Comparison of ENCODE assay signal across 10 mouse cellular contexts in the genomic region with DNA sequence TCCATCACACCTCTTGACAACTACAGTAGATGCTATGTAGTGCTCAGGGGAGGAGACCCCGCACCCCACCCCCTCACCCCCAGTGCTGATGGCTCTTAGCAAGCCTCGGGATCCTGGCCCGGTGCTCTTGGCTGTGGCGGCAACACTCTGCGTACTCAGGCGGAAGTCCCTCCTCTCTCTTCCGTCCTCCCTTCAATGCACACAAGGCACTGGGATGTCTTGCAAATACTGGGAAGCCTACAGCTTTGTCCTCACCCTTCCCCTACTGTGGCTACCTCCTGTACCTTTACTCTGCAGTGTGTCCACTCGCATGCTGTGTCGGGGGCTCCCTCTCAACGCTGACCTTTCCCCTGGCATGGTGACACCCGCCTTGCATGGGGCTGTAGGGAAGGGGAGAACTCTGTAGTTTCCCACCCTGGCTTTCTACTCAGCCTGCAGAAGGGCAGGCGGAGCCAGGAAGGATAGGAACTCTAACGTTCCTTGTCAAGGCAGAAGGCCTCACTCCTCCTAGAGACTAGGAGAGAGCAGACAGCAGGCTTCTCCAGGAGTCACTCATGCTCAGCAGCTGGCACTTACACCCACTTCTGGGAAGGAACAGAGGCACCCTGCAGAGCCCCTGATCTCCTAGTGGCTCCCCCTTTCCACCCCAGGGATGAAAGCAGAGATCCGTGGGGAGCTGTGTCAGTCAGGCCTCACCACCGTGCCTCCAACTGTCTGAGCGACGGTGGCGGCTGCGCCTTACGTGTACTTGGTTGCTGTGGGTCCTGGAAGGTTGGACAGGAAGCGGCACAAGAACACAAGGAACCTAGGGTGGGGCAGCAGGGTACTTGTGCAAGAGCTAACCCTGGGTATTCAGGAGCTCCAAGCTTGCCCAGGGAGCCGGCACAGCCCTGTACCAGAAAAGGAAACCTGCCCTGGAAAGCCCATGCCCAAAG. TPM values are rescaled to one million over a fixed set of nuclear protein-coding genes. Genes with fewer than 3 reads are reported as not detected.
DNase-seq lines count a peak whose midpoint lies in the region; ATAC-seq lines count a peak whose summit lies in the region.
"Had no signal": no experiment of that assay in that cellular context is flagged by ENCODE, and none has a peak within 500 bp of the region (broad histone marks: within the 10 kb centered on the region; RNA-seq: fewer than 3 reads in every experiment).

No protein-coding gene starts in this region.

- no peak for ATAC-seq in heart, embryonic 16.5 days (replicated peaks; ENCODE audit: extremely low read depth, insufficient read depth, low FRiP score)
- peak; percentile 48 for ATAC-seq in common myeloid progenitor, adult 5-6 weeks (replicated peaks; ENCODE audit: low read depth, poor library complexity, severe bottlenecking)
- peak; percentile 61 for ATAC-seq in megakaryocyte progenitor cell, adult 5-6 weeks (replicated peaks; ENCODE audit: poor library complexity)

- H3K9me3 ChIP-seq in heart, embryonic 16.5 days (replicated peaks; ENCODE audit: control insufficient read depth, low read length) = no peaks in the 10 kb centered on the region; the same call in 1 of the 2 replicates
- H3K9me3 ChIP-seq: embryonic facial prominence, embryonic 13.5 days had no signal

- intact Hi-C loops in heart, postnatal 10 days (cut with DNase I) = no loop called here

- H3K4me3 ChIP-seq in heart, embryonic 16.5 days (ENCODE audit: low read length) = peak overlapping the region; percentile 32
- H3K4me3 ChIP-seq: embryonic facial prominence, embryonic 13.5 days had no signal

- no peaks in the 10 kb centered on the region for H3K27me3 ChIP-seq in heart, embryonic 16.5 days (ENCODE audit: control insufficient read depth, insufficient read depth, low read length)
- H3K27me3 ChIP-seq: embryonic facial prominence, embryonic 13.5 days had no signal

- H3K27ac ChIP-seq in heart, embryonic 16.5 days (ENCODE audit: low read length) = no peak overlapping the region
- H3K27ac ChIP-seq: embryonic facial prominence, embryonic 13.5 days had no signal

- no peaks in the 10 kb centered on the region for H3K36me3 ChIP-seq in heart, embryonic 16.5 days (ENCODE audit: control insufficient read depth, insufficient read depth)
- H3K36me3 ChIP-seq: embryonic facial prominence, embryonic 13.5 days had no signal

- DNase-seq in heart, postnatal 10 days = no peak
- peak; percentile 60 for DNase-seq in CD4-positive helper T cell, adult 2 months (ENCODE audit: low read depth, low spot score)
- no peak for DNase-seq in Muller cell, postnatal 12 days (ENCODE audit: inconsistent ontology term)
- DNase-seq in heart, postnatal 4 days = no peak
- no peak for DNase-seq in gastrocnemius, postnatal 10 days
- DNase-seq: midbrain, embryonic 14.5 days had no signal

- H3K4me2 ChIP-seq in heart, embryonic 16.5 days (ENCODE audit: low read depth, low read length) = peak overlapping the region; percentile 1; the same call in 1 of the 2 replicates
- H3K4me2 ChIP-seq: embryonic facial prominence, embryonic 13.5 days had no signal

- 70% methylated on average over 22 of the region's 22 CpGs for WGBS in heart, embryonic 16.5 days

- no peak overlapping the region; the same call in 1 of the 2 replicates for H3K9ac ChIP-seq in heart, embryonic 16.5 days (ENCODE audit: low read length)
- H3K9ac ChIP-seq: embryonic facial prominence, embryonic 13.5 days had no signal

- no peaks in the 10 kb centered on the region for H3K4me1 ChIP-seq in heart, embryonic 16.5 days (ENCODE audit: control insufficient read depth, insufficient read depth, low read length)
- H3K4me1 ChIP-seq: embryonic facial prominence, embryonic 13.5 days had no signal

RNA-seq across cellular contexts. Expression of a gene that starts 28.5 kb away (rescaled TPM):
- polyA plus RNA-seq in heart, embryonic 16.5 days (2015; fragmentation: Nextera tagmentation; extraction: Ambion mirVana) = 1.9 and 2.0 TPM in 2 replicates
- total RNA-seq in heart, postnatal 10 days (2021) = 1 to 10 TPM; 1.3 to 1.4 TPM
- 0.41 TPM in 1 of 2 replicates, not detected in the other for total RNA-seq in common myeloid progenitor, adult 5-6 weeks (2017)
- 0.39 and 0.72 TPM in 2 replicates for total RNA-seq in megakaryocyte progenitor cell, adult 5-6 weeks (2015)
- 0.12 and 0.14 TPM in 2 replicates for total RNA-seq in megakaryocyte progenitor cell, adult 5-6 weeks (2017)
- 1 to 10 TPM; 1.5 to 2.6 TPM for total RNA-seq in heart, postnatal 4 days (2021)
- total RNA-seq in gastrocnemius, postnatal 10 days (2021) = 1 to 10 TPM; 1.2 to 1.8 TPM

RNA-seq across cellular contexts. Expression of a gene that starts 29.7 kb away (rescaled TPM):
- 11.3 and 21.7 TPM in 2 replicates for polyA plus RNA-seq in heart, embryonic 16.5 days (2015; fragmentation: Nextera tagmentation; extraction: Ambion mirVana)
- total RNA-seq in heart, postnatal 10 days (2021) = 1 to 10 TPM; 2.4 to 2.7 TPM
- 59.8 and 61.7 TPM in 2 replicates for total RNA-seq in common myeloid progenitor, adult 5-6 weeks (2017)
- 39.8 and 46.3 TPM in 2 replicates for total RNA-seq in megakaryocyte progenitor cell, adult 5-6 weeks (2015)
- total RNA-seq in megakaryocyte progenitor cell, adult 5-6 weeks (2017) = 75.2 and 84.8 TPM in 2 replicates
- total RNA-seq in heart, postnatal 4 days (2021) = 1 to 10 TPM; 2.3 to 2.4 TPM
- total RNA-seq in gastrocnemius, postnatal 10 days (2021) = 1 to 10 TPM; 3.2 to 5.4 TPM
